Mouse (Mus musculus): ENCODE measurements around the gene Uxs1.

DNA sequence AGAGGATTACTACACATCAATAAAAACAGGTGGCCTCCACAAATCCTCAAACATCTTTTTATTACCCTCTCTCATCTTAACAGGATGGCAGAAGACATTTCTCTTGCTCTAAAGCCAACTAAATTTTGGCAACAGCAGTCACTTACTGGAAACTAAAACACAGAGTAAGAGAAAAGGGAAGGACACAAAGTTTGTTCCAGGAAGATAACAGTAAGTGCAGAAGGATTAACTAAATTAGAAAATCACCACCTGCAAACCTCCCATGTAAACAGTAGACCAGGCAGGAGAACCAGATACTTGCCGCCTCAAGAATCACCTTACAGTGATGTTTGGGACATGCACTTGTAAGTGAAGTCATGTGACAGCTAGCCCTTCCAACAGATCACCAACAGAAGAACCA lies 5.8 kb downstream of the Uxs1 start:
- TF ChIP-seq CTCF (IDR thresholded peaks at IDR 0.05; ENCODE audit: insufficient read depth, low read length) (no peak), POLR2A (IDR thresholded peaks at IDR 0.05; ENCODE audit: borderline replicate concordance, extremely low read depth, low read depth, low read length) (no peak)

Measured in lung, adult 2 months (tissue).